Mouse (Mus musculus) megakaryocyte, embryonic 14.5 days (primary cell): ENCODE measurements around the gene Dab2. TPM values are rescaled to one million over a fixed set of nuclear protein-coding genes. Genes with fewer than 3 reads are reported as not detected.

Experiments used
- H3K27me3 ChIP-seq: replicated peaks from 2 replicates; pipeline ENCODE3; 2012; ENCODE audit warnings: inconsistent platforms
- H3K36me3 ChIP-seq: replicated peaks from 2 replicates; pipeline ENCODE3; 2012; ENCODE audit warnings: low read length, inconsistent platforms, mixed read lengths
- H3K4me1 ChIP-seq: 2 replicates; pipeline ENCODE4 v1.6.1; 2012; ENCODE audit warnings: inconsistent platforms
- H3K4me3 ChIP-seq: replicated peaks from 2 replicates; pipeline ENCODE3; 2012; ENCODE audit warnings: moderate library complexity, mild to moderate bottlenecking, inconsistent platforms
- H3K9me3 ChIP-seq: 2 replicates; pipeline ENCODE4 v1.6.1; 2012; ENCODE audit warnings: inconsistent platforms
- FLI1 ChIP-seq: IDR thresholded peaks from 2 replicates; pipeline ENCODE4 v1.6.1; 2012; ENCODE audit warnings: low read length, inconsistent platforms, mixed read lengths
- GATA1 ChIP-seq: IDR thresholded peaks from 3 replicates; pipeline ENCODE4 v1.6.1; 2012; ENCODE audit warnings: mixed read lengths, low read length, inconsistent platforms, borderline replicate concordance
- polyA plus RNA-seq: library from polyadenylated mRNA; stranded (reverse); fragments of >175 nt; gene quantifications from 2 replicates; pipeline ENCODE4 v1.2.3, GENCODE M21; 2012; ENCODE audit warnings: low replicate concordance; ENCODE audit not compliant: insufficient read depth

The Dab2 gene
- polyA plus RNA-seq, 1 experiment: 3.0 TPM

- Histone ChIP-seq H3K4me1 (no peaks in the 10 kb centered on the region), H3K36me3 (no peaks in the 10 kb centered on the region), H3K9me3 (no peaks in the 10 kb centered on the region), H3K27me3 (no peaks in the 10 kb centered on the region), H3K4me3 (no peak overlapping the region)
- TF ChIP-seq GATA1 (no peak), FLI1 (no peak)
Measured at GRCm38 (mm10) chr15:6406771-6407170, 107.2 kb downstream of the Dab2 start.

GRCm38 (mm10) chr15:6409031-6409430 is 109.4 kb downstream of the Dab2 start:
- no peaks in the 10 kb centered on the region for H3K27me3 ChIP-seq
- no peak overlapping the region for H3K4me3 ChIP-seq
- H3K36me3 ChIP-seq: no peaks in the 10 kb centered on the region
- no peaks in the 10 kb centered on the region for H3K4me1 ChIP-seq
- no peak for TF ChIP-seq FLI1
- TF ChIP-seq GATA1: no peak
- no peaks in the 10 kb centered on the region for H3K9me3 ChIP-seq

GRCm38 (mm10) chr15:6410161-6410560 is 110.6 kb downstream of the Dab2 start:
- Histone ChIP-seq H3K9me3 (no peaks in the 10 kb centered on the region), H3K4me1 (no peaks in the 10 kb centered on the region), H3K36me3 (no peaks in the 10 kb centered on the region), H3K4me3 (no peak overlapping the region), H3K27me3 (no peaks in the 10 kb centered on the region)
- no peak for TF ChIP-seq FLI1
- TF ChIP-seq GATA1: no peak

GRCm38 (mm10) chr15:6411334-6411733 is 111.7 kb downstream of the Dab2 start:
- H3K27me3 ChIP-seq: no peaks in the 10 kb centered on the region
- no peaks in the 10 kb centered on the region for H3K9me3 ChIP-seq
- H3K36me3 ChIP-seq: no peaks in the 10 kb centered on the region
- TF ChIP-seq FLI1: no peak
- H3K4me1 ChIP-seq: no peaks in the 10 kb centered on the region
- H3K4me3 ChIP-seq: no peak overlapping the region

- H3K9me3 ChIP-seq: no peaks in the 10 kb centered on the region
- H3K36me3 ChIP-seq: no peaks in the 10 kb centered on the region
- no peaks in the 10 kb centered on the region for H3K27me3 ChIP-seq
- no peak overlapping the region for H3K4me3 ChIP-seq
- H3K4me1 ChIP-seq: no peaks in the 10 kb centered on the region
- TF ChIP-seq GATA1 (no peak), FLI1 (no peak)
Measured at GRCm38 (mm10) chr15:6415317-6415716, 115.7 kb downstream of the Dab2 start.

- 0 out of 2 replicates have a peak, but pooled peaks cover 5% of the 10 kb centered on the region for H3K9me3 ChIP-seq
- no peak for TF ChIP-seq FLI1
- TF ChIP-seq GATA1: no peak
- H3K4me1 ChIP-seq: no peaks in the 10 kb centered on the region
- H3K27me3 ChIP-seq: peaks cover 3% of the 10 kb centered on the region
- H3K36me3 ChIP-seq: no peaks in the 10 kb centered on the region
- H3K4me3 ChIP-seq: no peak overlapping the region
Measured at GRCm38 (mm10) chr15:6431777-6432176, 132.2 kb downstream of the Dab2 start.

GRCm38 (mm10) chr15:6432411-6432810 is 132.8 kb downstream of the Dab2 start:
- H3K4me3 ChIP-seq: no peak overlapping the region

GRCm38 (mm10) chr15:6435281-6435680 is 135.7 kb downstream of the Dab2 start:
- peaks cover 3% of the 10 kb centered on the region for H3K27me3 ChIP-seq
- TF ChIP-seq GATA1: no peak
- TF ChIP-seq FLI1: no peak
- 0 out of 2 replicates have a peak, but pooled peaks cover 5% of the 10 kb centered on the region for H3K9me3 ChIP-seq
- H3K4me3 ChIP-seq: no peak overlapping the region
- peaks cover 5% of the 10 kb centered on the region; the same call in 1 of the 2 replicates for H3K4me1 ChIP-seq
- H3K36me3 ChIP-seq: no peaks in the 10 kb centered on the region

More at GRCm38 (mm10) chr15:6432411-6432810, 132.8 kb downstream of the Dab2 start:
- Histone ChIP-seq H3K36me3 (no peaks in the 10 kb centered on the region), H3K9me3 (0 out of 2 replicates have a peak, but pooled peaks cover 5% of the 10 kb centered on the region), H3K4me1 (no peaks in the 10 kb centered on the region), H3K27me3 (peaks cover 3% of the 10 kb centered on the region)
- no peak for TF ChIP-seq FLI1
- TF ChIP-seq GATA1: no peak

GRCm38 (mm10) chr15:6435773-6436172 is 136.2 kb downstream of the Dab2 start:
- 0 out of 2 replicates have a peak, but pooled peaks cover 5% of the 10 kb centered on the region for H3K9me3 ChIP-seq
- H3K4me1 ChIP-seq: peaks cover 8% of the 10 kb centered on the region; the same call in 1 of the 2 replicates
- H3K4me3 ChIP-seq: no peak overlapping the region
- no peak for TF ChIP-seq FLI1
- H3K36me3 ChIP-seq: no peaks in the 10 kb centered on the region
- H3K27me3 ChIP-seq: peaks cover 4% of the 10 kb centered on the region

GRCm38 (mm10) chr15:6438685-6439084 is 139.1 kb downstream of the Dab2 start:
- TF ChIP-seq GATA1 (no peak), FLI1 (no peak)
- H3K27me3 ChIP-seq: peaks cover 4% of the 10 kb centered on the region
- no peaks in the 10 kb centered on the region for H3K36me3 ChIP-seq
- H3K4me3 ChIP-seq: no peak overlapping the region
- H3K9me3 ChIP-seq: 0 out of 2 replicates have a peak, but pooled peaks cover 5% of the 10 kb centered on the region
- H3K4me1 ChIP-seq: peaks cover 16% of the 10 kb centered on the region; the same call in 1 of the 2 replicates

GRCm38 (mm10) chr15:6444452-6444851 is 144.9 kb downstream of the Dab2 start:
- Histone ChIP-seq H3K4me1 (peaks cover 16% of the 10 kb centered on the region; the same call in 1 of the 2 replicates), H3K36me3 (no peaks in the 10 kb centered on the region), H3K9me3 (no peaks in the 10 kb centered on the region), H3K4me3 (no peak overlapping the region), H3K27me3 (peaks cover 16% of the 10 kb centered on the region)
- TF ChIP-seq GATA1 (no peak), FLI1 (no peak)
